ENCODE assay signal across 16 mouse cellular contexts in the genomic region with DNA sequence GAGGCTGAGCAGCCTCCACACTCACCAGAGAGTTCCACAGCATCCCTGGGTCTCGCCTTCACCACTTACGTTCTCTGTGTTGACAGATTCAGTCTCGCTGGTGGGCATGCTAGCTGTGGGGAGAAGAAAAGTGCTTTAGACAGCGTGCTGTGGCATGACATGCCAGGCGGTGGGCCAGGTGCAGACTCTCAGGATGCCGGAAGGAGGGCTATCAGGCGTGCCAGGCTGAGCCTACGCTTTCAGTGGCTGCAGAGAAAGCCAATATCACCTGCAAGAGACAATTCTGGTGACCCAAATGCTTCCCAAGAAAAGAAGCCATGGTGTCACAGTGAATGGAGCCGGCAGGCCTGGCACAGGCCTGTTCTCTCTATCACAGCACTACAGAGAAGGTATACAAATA.
A peak's percentile ranks its signal among the peaks of the same experiment; 100 is the strongest.
DNase-seq lines count a peak whose midpoint lies in the region; TF ChIP-seq lines count a peak whose summit lies in the region.
"Had no signal": no experiment of that assay in that cellular context is flagged by ENCODE, and none has a peak within 500 bp of the region (broad histone marks: within the 10 kb centered on the region; RNA-seq: fewer than 3 reads in every experiment).

No protein-coding gene starts in this region.

- no peak for TF ChIP-seq POLR2A in cerebellum, adult 2 months (IDR thresholded peaks at IDR 0.05; ENCODE audit: borderline replicate concordance, insufficient read depth, low read length)

- no peaks in the 10 kb centered on the region for H3K36me3 ChIP-seq in E14TG2a.4 (ENCODE audit: insufficient read depth, low read length)
- H3K36me3 ChIP-seq: embryonic facial prominence, embryonic 13.5 days; forebrain, embryonic 12.5 days; G1E; heart, embryonic 13.5 days; hindbrain, embryonic 15.5 days had no signal

- TF ChIP-seq CTCF in E14TG2a.4 (conservative IDR thresholded peaks at IDR 0.05; ENCODE audit: low read length), result no peak
- TF ChIP-seq CTCF in cerebellum, adult 2 months (IDR thresholded peaks at IDR 0.05; ENCODE audit: borderline replicate concordance, insufficient read depth, low read depth, low read length), result no peak

- no peak overlapping the region; the same call in 1 of the 2 replicates for H3K27ac ChIP-seq in cerebellum, adult 2 months (ENCODE audit: insufficient read depth, low read length)
- H3K27ac ChIP-seq: embryonic facial prominence, embryonic 13.5 days; forebrain, embryonic 12.5 days; gastrocnemius, adult 2 months; heart, embryonic 13.5 days; hindbrain, embryonic 15.5 days had no signal

- H3K4me1 ChIP-seq in E14TG2a.4 (replicated peaks; ENCODE audit: low read depth, low read length), result peaks cover 27% of the 10 kb centered on the region
- H3K4me1 ChIP-seq in cerebellum, adult 2 months (ENCODE audit: control insufficient read depth, insufficient read depth, low read length), result peaks cover 18% of the 10 kb centered on the region
- H3K4me1 ChIP-seq: hindbrain, embryonic 15.5 days had no signal

- 25% methylated on average over 9 of the region's 9 CpGs for WGBS in cerebellum, adult 2 months

- H3K27me3 ChIP-seq in E14TG2a.4 (ENCODE audit: insufficient read depth, low read length), result peaks cover 13% of the 10 kb centered on the region
- no peaks in the 10 kb centered on the region for H3K27me3 ChIP-seq in cerebellum, adult 2 months (ENCODE audit: control insufficient read depth, insufficient read depth, low read length)
- H3K27me3 ChIP-seq: CH12.LX; embryonic facial prominence, embryonic 13.5 days; forebrain, embryonic 12.5 days; heart, embryonic 13.5 days; hindbrain, embryonic 15.5 days had no signal

- peak; percentile 38 for DNase-seq in cerebellum, adult 11-12 months
- no peak for DNase-seq in cerebellum, postnatal 4 days (ENCODE audit: low spot score in 2 of 2)
- peak; percentile 37 to 56 for DNase-seq in cerebellum, adult 2 months
- peak; percentile 70 to 73 for DNase-seq in cerebellum, postnatal 14 days
- no peak for DNase-seq in thymus, postnatal 10 days (ENCODE audit: low spot score in 2 of 2)
- no peak for DNase-seq in frontal cortex, adult 2 months (ENCODE audit: extremely low spot score in 1 of 2, low spot score in 1 of 2)
- DNase-seq in adrenal gland, postnatal 4 days (ENCODE audit: low spot score in 2 of 2), result no peak
- DNase-seq: adrenal gland, adult 8-10 months had no signal

- H3K9me3 ChIP-seq in E14TG2a.4 (ENCODE audit: low read length), result no peaks in the 10 kb centered on the region
- H3K9me3 ChIP-seq: embryonic facial prominence, embryonic 13.5 days; forebrain, embryonic 12.5 days; G1E; heart, embryonic 13.5 days; hindbrain, embryonic 15.5 days had no signal

- H3K4me3 ChIP-seq in E14TG2a.4 (replicated peaks; ENCODE audit: low read length), result peak overlapping the region; percentile 63
- no peak overlapping the region for H3K4me3 ChIP-seq in cerebellum, adult 2 months (replicated peaks; ENCODE audit: insufficient read depth, low read depth, low read length)
- H3K4me3 ChIP-seq: embryonic facial prominence, embryonic 13.5 days; forebrain, embryonic 12.5 days; gastrocnemius, adult 2 months; heart, embryonic 13.5 days; hindbrain, embryonic 15.5 days had no signal

Comparison
In these comparisons a context has a peak if more than half of its experiments do, and no peak if none do; other contexts are left out.
1. DNase-seq: peak in cerebellum, adult 11-12 months (single experiment), cerebellum, adult 2 months (2 of 2) and cerebellum, postnatal 14 days (2 of 2); none in cerebellum, postnatal 4 days (0 of 2), thymus, postnatal 10 days (0 of 2), frontal cortex, adult 2 months (0 of 2) and adrenal gland, postnatal 4 days (0 of 2).